Mouse (Mus musculus) olfactory bulb, adult 2 months (tissue): ENCODE measurements around the gene Malrd1.

Experiments used
- CTCF ChIP-seq: fragments of 200-500 bp; IDR thresholded peaks from 2 replicates; pipeline ENCODE4 v1.5.1; 2012; ENCODE audit warnings: low read depth, mild to moderate bottlenecking, low read length, moderate library complexity; ENCODE audit not compliant: insufficient read depth
- POLR2A ChIP-seq: fragments of 200-500 bp; IDR thresholded peaks from 2 replicates; pipeline ENCODE4 v1.6.1; 2012; ENCODE audit warnings: mild to moderate bottlenecking, low read depth, low read length, moderate library complexity; ENCODE audit not compliant: insufficient read depth

DNA sequence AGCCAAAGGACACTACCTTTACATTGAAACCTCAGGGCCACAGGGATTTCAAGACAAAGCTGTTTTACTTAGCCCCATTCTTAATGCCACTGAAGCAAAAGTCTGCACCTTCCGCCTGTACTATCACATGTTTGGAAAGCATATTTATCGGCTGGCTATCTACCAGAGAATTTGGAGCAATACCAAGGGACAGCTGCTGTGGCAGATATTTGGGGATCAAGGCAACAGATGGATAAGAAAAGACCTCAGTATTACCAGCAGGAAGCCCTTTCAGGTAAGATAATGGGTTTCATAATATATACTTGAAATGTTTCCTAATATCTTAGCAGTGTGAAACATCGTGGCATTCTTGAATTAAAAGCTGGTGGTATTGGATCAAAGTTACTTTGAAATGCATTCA, 176.7 kb downstream of the Malrd1 start:
- TF ChIP-seq CTCF (no peak), POLR2A (no peak)
